Mouse (Mus musculus): ENCODE data around the gene Akap2. TPM values are rescaled to one million over a fixed set of nuclear protein-coding genes. Genes with fewer than 3 reads are reported as not detected.

The Akap2 gene
- polyA plus RNA-seq, 1 experiment from 2014 or later, result 21.3 TPM

- 36% methylated on average over 8 of the region's 8 CpGs for WGBS
- Histone ChIP-seq H3K27me3 (replicated peaks; ENCODE audit: low read depth, poor library complexity, severe bottlenecking) (no peaks in the 10 kb centered on the region), H3K27ac (replicated peaks) (peak overlapping the region; percentile 75), H3K36me3 (replicated peaks) (no peaks in the 10 kb centered on the region), H3K4me1 (peaks cover 25% of the 10 kb centered on the region), H3K4me3 (no peak overlapping the region), H3K9me3 (no peaks in the 10 kb centered on the region)
- peak; percentile 37 for DNase-seq (ENCODE audit: low spot score)
Observed at GRCm38 (mm10) chr4:57738856-57739552, 21.5 kb downstream of the Akap2 start.

- Histone ChIP-seq H3K27ac (replicated peaks) (no peak overlapping the region), H3K36me3 (replicated peaks) (peaks cover 8% of the 10 kb centered on the region; the same call in 1 of the 2 replicates), H3K9me3 (no peaks in the 10 kb centered on the region), H3K4me1 (peaks cover 29% of the 10 kb centered on the region), H3K27me3 (replicated peaks; ENCODE audit: low read depth, poor library complexity, severe bottlenecking) (no peaks in the 10 kb centered on the region), H3K4me3 (no peak overlapping the region)
- DNase-seq (ENCODE audit: low spot score), result no peak
- WGBS, result 83% methylated on average over 11 of the region's 11 CpGs
Observed at GRCm38 (mm10) chr4:57743325-57743929, 26.0 kb downstream of the Akap2 start.

- Histone ChIP-seq H3K4me1 (peaks cover 11% of the 10 kb centered on the region), H3K4me3 (no peak overlapping the region), H3K27ac (replicated peaks) (no peak overlapping the region), H3K9me3 (no peaks in the 10 kb centered on the region), H3K27me3 (replicated peaks; ENCODE audit: low read depth, poor library complexity, severe bottlenecking) (no peaks in the 10 kb centered on the region), H3K36me3 (replicated peaks) (peaks cover 4% of the 10 kb centered on the region; the same call in 1 of the 2 replicates)
- no peak for DNase-seq (ENCODE audit: low spot score)
- WGBS, result 81% methylated on average over 4 of the region's 4 CpGs
Observed at GRCm38 (mm10) chr4:57750651-57751050, 33.2 kb downstream of the Akap2 start.

GRCm38 (mm10) chr4:57751054-57751453 lies 33.6 kb downstream of the Akap2 start:
- 79% methylated on average over 4 of the region's 4 CpGs for WGBS
- 0 out of 2 replicates have a peak, but pooled peaks cover under 1% of the 10 kb centered on the region for H3K36me3 ChIP-seq (replicated peaks)
- H3K27me3 ChIP-seq (replicated peaks; ENCODE audit: low read depth, poor library complexity, severe bottlenecking), result no peaks in the 10 kb centered on the region
- H3K27ac ChIP-seq (replicated peaks), result no peak overlapping the region
- no peak for DNase-seq (ENCODE audit: low spot score)
- H3K9me3 ChIP-seq, result no peaks in the 10 kb centered on the region
- no peak overlapping the region for H3K4me3 ChIP-seq
- H3K4me1 ChIP-seq, result peaks cover 11% of the 10 kb centered on the region

GRCm38 (mm10) chr4:57751566-57751965 lies 34.1 kb downstream of the Akap2 start:
- no peak overlapping the region for H3K4me3 ChIP-seq
- WGBS, result 89% methylated on average over 11 of the region's 11 CpGs

GRCm38 (mm10) chr4:57755085-57755484 lies 37.6 kb downstream of the Akap2 start:
- no peak overlapping the region for H3K27ac ChIP-seq (replicated peaks)
- no peaks in the 10 kb centered on the region for H3K9me3 ChIP-seq
- no peak overlapping the region for H3K4me3 ChIP-seq
- 91% methylated on average over 11 of the region's 11 CpGs for WGBS
- H3K36me3 ChIP-seq (replicated peaks), result no peaks in the 10 kb centered on the region
- no peaks in the 10 kb centered on the region for H3K27me3 ChIP-seq (replicated peaks; ENCODE audit: low read depth, poor library complexity, severe bottlenecking)
- H3K4me1 ChIP-seq, result peaks cover 11% of the 10 kb centered on the region
- no peak for DNase-seq (ENCODE audit: low spot score)

More at GRCm38 (mm10) chr4:57751566-57751965, 34.1 kb downstream of the Akap2 start:
- Histone ChIP-seq H3K36me3 (replicated peaks) (no peaks in the 10 kb centered on the region), H3K27ac (replicated peaks) (no peak overlapping the region), H3K9me3 (no peaks in the 10 kb centered on the region), H3K4me1 (peaks cover 11% of the 10 kb centered on the region), H3K27me3 (replicated peaks; ENCODE audit: low read depth, poor library complexity, severe bottlenecking) (no peaks in the 10 kb centered on the region)
- DNase-seq (ENCODE audit: low spot score), result no peak

- no peaks in the 10 kb centered on the region for H3K9me3 ChIP-seq
- peaks cover 17% of the 10 kb centered on the region for H3K4me1 ChIP-seq
- H3K27me3 ChIP-seq (replicated peaks; ENCODE audit: low read depth, poor library complexity, severe bottlenecking), result no peaks in the 10 kb centered on the region
- H3K36me3 ChIP-seq (replicated peaks), result no peaks in the 10 kb centered on the region
- H3K4me3 ChIP-seq, result no peak overlapping the region
- no peak for DNase-seq (ENCODE audit: low spot score)
- WGBS, result 53% methylated on average over 11 of the region's 11 CpGs
- no peak overlapping the region for H3K27ac ChIP-seq (replicated peaks)
Observed at GRCm38 (mm10) chr4:57757997-57758396, 40.5 kb downstream of the Akap2 start.

GRCm38 (mm10) chr4:57762424-57762823 lies 45.0 kb downstream of the Akap2 start:
- DNase-seq (ENCODE audit: low spot score), result no peak
- Histone ChIP-seq H3K36me3 (replicated peaks) (no peaks in the 10 kb centered on the region), H3K4me3 (no peak overlapping the region), H3K4me1 (peaks cover 39% of the 10 kb centered on the region), H3K27ac (replicated peaks) (no peak overlapping the region; the same call in 1 of the 2 replicates), H3K27me3 (replicated peaks; ENCODE audit: low read depth, poor library complexity, severe bottlenecking) (no peaks in the 10 kb centered on the region), H3K9me3 (no peaks in the 10 kb centered on the region)
- 60% methylated on average over 7 of the region's 7 CpGs for WGBS

GRCm38 (mm10) chr4:57764392-57764791 lies 46.9 kb downstream of the Akap2 start:
- Histone ChIP-seq H3K9me3 (no peaks in the 10 kb centered on the region), H3K4me1 (peaks cover 36% of the 10 kb centered on the region), H3K36me3 (replicated peaks) (no peaks in the 10 kb centered on the region), H3K27me3 (replicated peaks; ENCODE audit: low read depth, poor library complexity, severe bottlenecking) (no peaks in the 10 kb centered on the region), H3K27ac (replicated peaks) (no peak overlapping the region), H3K4me3 (no peak overlapping the region)
- DNase-seq (ENCODE audit: low spot score), result no peak
- WGBS, result 67% methylated on average over 1 of the region's 1 CpGs

- no peaks in the 10 kb centered on the region for H3K27me3 ChIP-seq (replicated peaks; ENCODE audit: low read depth, poor library complexity, severe bottlenecking)
- 86% methylated on average over 1 of the region's 1 CpGs for WGBS
- no peaks in the 10 kb centered on the region for H3K36me3 ChIP-seq (replicated peaks)
- DNase-seq (ENCODE audit: low spot score), result no peak
- H3K9me3 ChIP-seq, result no peaks in the 10 kb centered on the region
- peak overlapping the region; percentile 51 for H3K27ac ChIP-seq (replicated peaks)
- H3K4me1 ChIP-seq, result peaks cover 36% of the 10 kb centered on the region
- no peak overlapping the region for H3K4me3 ChIP-seq
Observed at GRCm38 (mm10) chr4:57764926-57765325, 47.5 kb downstream of the Akap2 start.

GRCm38 (mm10) chr4:57765806-57766205 lies 48.3 kb downstream of the Akap2 start:
- no peaks in the 10 kb centered on the region for H3K9me3 ChIP-seq
- H3K36me3 ChIP-seq (replicated peaks), result no peaks in the 10 kb centered on the region
- no peaks in the 10 kb centered on the region for H3K27me3 ChIP-seq (replicated peaks; ENCODE audit: low read depth, poor library complexity, severe bottlenecking)
- DNase-seq (ENCODE audit: low spot score), result no peak
- peak overlapping the region; percentile 19 for H3K27ac ChIP-seq (replicated peaks)
- H3K4me1 ChIP-seq, result peaks cover 41% of the 10 kb centered on the region
- 9% methylated on average over 4 of the region's 4 CpGs for WGBS
- no peak overlapping the region for H3K4me3 ChIP-seq

GRCm38 (mm10) chr4:57769007-57769406 lies 51.5 kb downstream of the Akap2 start:
- 66% methylated on average over 3 of the region's 3 CpGs for WGBS
- H3K4me3 ChIP-seq, result no peak overlapping the region
- H3K27ac ChIP-seq (replicated peaks), result no peak overlapping the region
- H3K36me3 ChIP-seq (replicated peaks), result no peaks in the 10 kb centered on the region
- H3K4me1 ChIP-seq, result peaks cover 42% of the 10 kb centered on the region
- DNase-seq (ENCODE audit: low spot score), result peak; percentile 14
- H3K27me3 ChIP-seq (replicated peaks; ENCODE audit: low read depth, poor library complexity, severe bottlenecking), result no peaks in the 10 kb centered on the region
- no peaks in the 10 kb centered on the region for H3K9me3 ChIP-seq

All from embryonic facial prominence, embryonic 10.5 days (tissue).